Comparison of ENCODE assay signal across 9 mouse cellular contexts in the genomic region with DNA sequence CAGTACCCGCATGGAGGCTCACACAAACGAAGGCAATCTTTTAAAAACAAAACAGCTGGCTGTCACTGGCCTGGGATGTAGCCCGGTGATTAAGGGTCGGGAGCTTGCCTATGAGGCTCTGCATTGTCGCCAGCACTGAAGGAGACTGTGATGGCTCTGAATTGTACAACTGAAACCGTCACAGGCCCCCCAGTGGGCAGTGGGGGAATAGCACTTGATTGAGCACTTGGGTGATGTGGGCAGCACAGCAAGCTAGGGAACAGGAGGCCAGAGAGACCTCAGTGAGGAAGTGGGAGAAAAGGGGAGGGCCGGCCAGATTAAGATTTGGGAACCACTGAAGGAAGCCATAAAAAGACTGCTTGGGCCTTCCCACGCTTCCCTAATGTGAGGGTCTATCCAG. TPM values are rescaled to one million over a fixed set of nuclear protein-coding genes. Genes with fewer than 3 reads are reported as not detected.
A peak's percentile ranks its signal among the peaks of the same experiment; 100 is the strongest.
DNase-seq lines count a peak whose midpoint lies in the region; ATAC-seq and TF ChIP-seq lines count a peak whose summit lies in the region.
"Had no signal": no experiment of that assay in that cellular context is flagged by ENCODE, and none has a peak within 500 bp of the region (broad histone marks: within the 10 kb centered on the region; RNA-seq: fewer than 3 reads in every experiment).

No protein-coding gene starts in this region.

- no peak for TF ChIP-seq POLR2A in kidney, adult 2 months (IDR thresholded peaks at IDR 0.05; ENCODE audit: low read depth, low read length)
- TF ChIP-seq POLR2A in testis, adult 2 months (IDR thresholded peaks at IDR 0.05; ENCODE audit: control insufficient read depth, low read depth, low read length): no peak

- H3K4me2 ChIP-seq in kidney, embryonic 16.5 days (replicated peaks; ENCODE audit: low read depth, low read length): no peak overlapping the region
- H3K4me2 ChIP-seq: stomach, embryonic 15.5 days had no signal

- H3K9ac ChIP-seq in kidney, embryonic 16.5 days (replicated peaks; ENCODE audit: low read length): no peak overlapping the region
- H3K9ac ChIP-seq: stomach, embryonic 15.5 days had no signal

- H3K4me3 ChIP-seq in kidney, embryonic 16.5 days (ENCODE audit: low read length): no peak overlapping the region
- no peak overlapping the region for H3K4me3 ChIP-seq in kidney, adult 2 months (ENCODE audit: insufficient read depth, low read depth, low read length)
- no peak overlapping the region for H3K4me3 ChIP-seq in limb, embryonic 10.5 days
- H3K4me3 ChIP-seq in testis, adult 2 months (ENCODE audit: control insufficient read depth, low read depth, low read length): no peak overlapping the region
- H3K4me3 ChIP-seq: stomach, embryonic 15.5 days had no signal

- H3K27ac ChIP-seq in kidney, embryonic 16.5 days (ENCODE audit: low read length): no peak overlapping the region
- H3K27ac ChIP-seq in kidney, adult 2 months (ENCODE audit: insufficient read depth, low read depth, low read length): no peak overlapping the region
- H3K27ac ChIP-seq in limb, embryonic 10.5 days: no peak overlapping the region
- no peak overlapping the region for H3K27ac ChIP-seq in testis, adult 2 months (ENCODE audit: control insufficient read depth, insufficient read depth, low read depth, low read length)
- H3K27ac ChIP-seq: stomach, embryonic 15.5 days had no signal

- 20% methylated on average over 8 of the region's 8 CpGs for WGBS in kidney, embryonic 16.5 days
- 18% methylated on average over 8 of the region's 8 CpGs for WGBS in kidney, adult 2 months
- 18% methylated on average over 8 of the region's 8 CpGs for WGBS in limb, embryonic 10.5 days

- no peak for ATAC-seq in kidney, embryonic 16.5 days (ENCODE audit: low FRiP score, low TSS enrichment)

- no peaks in the 10 kb centered on the region for H3K36me3 ChIP-seq in kidney, embryonic 16.5 days (ENCODE audit: insufficient read depth, low read length)
- H3K36me3 ChIP-seq in kidney, adult 2 months (ENCODE audit: control insufficient read depth, insufficient read depth, low read length): no peaks in the 10 kb centered on the region
- H3K36me3 ChIP-seq in limb, embryonic 10.5 days: no peaks in the 10 kb centered on the region
- no peaks in the 10 kb centered on the region for H3K36me3 ChIP-seq in testis, adult 2 months (ENCODE audit: control insufficient read depth, insufficient read depth, low read length)
- H3K36me3 ChIP-seq: stomach, embryonic 15.5 days had no signal

- DNase-seq in kidney, adult 11 months: peak; percentile 63
- peak; percentile 63 for DNase-seq in cerebellum, adult 11-12 months
- DNase-seq in frontal cortex, postnatal 36 days (ENCODE audit: low spot score in 2 of 2): peak; percentile 79 to 86
- peak; percentile 88 for DNase-seq in kidney, adult 2 months
- peak; percentile 80 for DNase-seq in limb, embryonic 10.5 days (ENCODE audit: low spot score)
- peak; percentile 84 for DNase-seq in naive thymus-derived CD4-positive, alpha-beta T cell, adult 2 months (ENCODE audit: low read depth)

- peaks cover 22% of the 10 kb centered on the region for H3K27me3 ChIP-seq in kidney, embryonic 16.5 days (ENCODE audit: insufficient read depth, low read length)
- H3K27me3 ChIP-seq in kidney, adult 2 months (replicated peaks; ENCODE audit: control insufficient read depth, insufficient read depth, low read length): no peaks in the 10 kb centered on the region
- peaks cover 83% of the 10 kb centered on the region for H3K27me3 ChIP-seq in limb, embryonic 10.5 days (ENCODE audit: low read depth, poor library complexity, severe bottlenecking)
- no peaks in the 10 kb centered on the region for H3K27me3 ChIP-seq in testis, adult 2 months (ENCODE audit: control insufficient read depth, insufficient read depth, low read length)

- peak; percentile 81 for TF ChIP-seq CTCF in kidney, adult 2 months (conservative IDR thresholded peaks at IDR 0.05; ENCODE audit: insufficient read depth, insufficient read length, low read depth, low read length)
- peak; percentile 76 for TF ChIP-seq CTCF in testis, adult 2 months (IDR thresholded peaks at IDR 0.05; ENCODE audit: control insufficient read depth, insufficient read depth, insufficient replicate concordance, low read depth, low read length)

- H3K4me1 ChIP-seq in kidney, embryonic 16.5 days (ENCODE audit: insufficient read depth, low read length): peaks cover 8% of the 10 kb centered on the region
- H3K4me1 ChIP-seq in kidney, adult 2 months (ENCODE audit: control insufficient read depth, insufficient read depth, low read length): no peaks in the 10 kb centered on the region
- H3K4me1 ChIP-seq in limb, embryonic 10.5 days: peaks cover 24% of the 10 kb centered on the region
- peaks cover 17% of the 10 kb centered on the region for H3K4me1 ChIP-seq in testis, adult 2 months (ENCODE audit: control insufficient read depth, insufficient read depth, low read length)

- H3K9me3 ChIP-seq in kidney, embryonic 16.5 days (ENCODE audit: low read length): no peaks in the 10 kb centered on the region
- no peaks in the 10 kb centered on the region for H3K9me3 ChIP-seq in limb, embryonic 10.5 days (replicated peaks)
- H3K9me3 ChIP-seq: stomach, embryonic 15.5 days had no signal

RNA-seq across cellular contexts. Expression of gene Tcea3, which starts 7.9 kb away (rescaled TPM):
- polyA plus RNA-seq in kidney, embryonic 16.5 days (2015; fragmentation: Nextera tagmentation; extraction: Ambion mirVana): 8.6 and 11.4 TPM in 2 replicates
- 29.9 and 50.8 TPM in 2 replicates for polyA plus RNA-seq in kidney, adult 2 months (2012; rRNA removed)
- polyA plus RNA-seq in limb, embryonic 10.5 days (2016; fragmentation: Nextera tagmentation; extraction: Ambion mirVana): 1.5 and 1.8 TPM in 2 replicates
- 0.49 and 0.54 TPM in 2 replicates for polyA plus RNA-seq in testis, adult 2 months (2012; rRNA removed)

RNA-seq across cellular contexts. Expression of gene Asap3, which starts 33.5 kb away (rescaled TPM):
- polyA plus RNA-seq in kidney, embryonic 16.5 days (2015; fragmentation: Nextera tagmentation; extraction: Ambion mirVana): 5.8 and 6.0 TPM in 2 replicates
- polyA plus RNA-seq in kidney, adult 2 months (2012; rRNA removed): 5.7 and 7.0 TPM in 2 replicates
- polyA plus RNA-seq in limb, embryonic 10.5 days (2016; fragmentation: Nextera tagmentation; extraction: Ambion mirVana): 2.3 and 3.7 TPM in 2 replicates
- polyA plus RNA-seq in testis, adult 2 months (2012; rRNA removed): 4.1 and 6.7 TPM in 2 replicates

RNA-seq across cellular contexts. Expression of gene Zfp46, which starts 44.9 kb away (rescaled TPM):
- 25.3 and 26.7 TPM in 2 replicates for polyA plus RNA-seq in kidney, embryonic 16.5 days (2015; fragmentation: Nextera tagmentation; extraction: Ambion mirVana)
- 10.7 and 10.9 TPM in 2 replicates for polyA plus RNA-seq in kidney, adult 2 months (2012; rRNA removed)
- 20.2 and 24.6 TPM in 2 replicates for polyA plus RNA-seq in limb, embryonic 10.5 days (2016; fragmentation: Nextera tagmentation; extraction: Ambion mirVana)
- polyA plus RNA-seq in testis, adult 2 months (2012; rRNA removed): 4.8 and 5.4 TPM in 2 replicates
